Comparison of ENCODE assay signal across 9 mouse cellular contexts in genomic region chr5:144964872-144965638, GRCm38 (mm10). TPM values are rescaled to one million over a fixed set of nuclear protein-coding genes. Genes with fewer than 3 reads are reported as not detected.
A peak's percentile ranks its signal among the peaks of the same experiment; 100 is the strongest.
DNase-seq lines count a peak whose midpoint lies in the region; ATAC-seq lines count a peak whose summit lies in the region.
"Had no signal": no experiment of that assay in that cellular context is flagged by ENCODE, and none has a peak within 500 bp of the region (broad histone marks: within the 10 kb centered on the region; RNA-seq: fewer than 3 reads in every experiment).

No protein-coding gene starts in this region.

- no peaks in the 10 kb centered on the region for H3K9me3 ChIP-seq in erythroblast, embryonic 14.5 days (ENCODE audit: control insufficient read depth, low read length)
- H3K9me3 ChIP-seq in heart, embryonic 12.5 days (replicated peaks) = no peaks in the 10 kb centered on the region
- H3K9me3 ChIP-seq in kidney, embryonic 16.5 days (ENCODE audit: low read length) = no peaks in the 10 kb centered on the region
- H3K9me3 ChIP-seq in liver, embryonic 12.5 days (replicated peaks) = no peaks in the 10 kb centered on the region
- no peaks in the 10 kb centered on the region for H3K9me3 ChIP-seq in stomach, embryonic 14.5 days (ENCODE audit: control insufficient read depth, low read depth, low read length)

- peak overlapping the region; percentile 95 for H3K27ac ChIP-seq in heart, embryonic 12.5 days (ENCODE audit: poor library complexity, severe bottlenecking)
- peak overlapping the region; percentile 95 for H3K27ac ChIP-seq in kidney, embryonic 16.5 days (ENCODE audit: low read length)
- H3K27ac ChIP-seq in liver, embryonic 12.5 days = peak overlapping the region; percentile 81
- peak overlapping the region; percentile 92 for H3K27ac ChIP-seq in stomach, embryonic 14.5 days (ENCODE audit: low read length)
- H3K27ac ChIP-seq: macrophage had no signal

- 7% methylated on average over 25 of the region's 56 CpGs for WGBS in heart, embryonic 12.5 days
- under 1% methylated on average over 20 of the region's 56 CpGs for WGBS in kidney, embryonic 16.5 days
- WGBS in liver, embryonic 12.5 days (ENCODE audit: insufficient replicate concordance) = 2% methylated on average over 29 of the region's 56 CpGs
- WGBS in stomach, embryonic 14.5 days = 1% methylated on average over 29 of the region's 56 CpGs

- H3K4me3 ChIP-seq in erythroblast, embryonic 14.5 days (replicated peaks) = peak overlapping the region; percentile 61
- peak overlapping the region; percentile 100 for H3K4me3 ChIP-seq in heart, embryonic 12.5 days
- peak overlapping the region; percentile 88 for H3K4me3 ChIP-seq in kidney, embryonic 16.5 days (ENCODE audit: low read length)
- peak overlapping the region; percentile 74 for H3K4me3 ChIP-seq in liver, embryonic 12.5 days
- peak overlapping the region; percentile 77 for H3K4me3 ChIP-seq in stomach, embryonic 14.5 days (ENCODE audit: low read depth, low read length)

- H3K9ac ChIP-seq in heart, embryonic 12.5 days = peak overlapping the region; percentile 100
- H3K9ac ChIP-seq in kidney, embryonic 16.5 days (replicated peaks; ENCODE audit: low read length) = peak overlapping the region; percentile 98
- H3K9ac ChIP-seq in liver, embryonic 12.5 days = peak overlapping the region; percentile 79
- peak overlapping the region; percentile 85 for H3K9ac ChIP-seq in stomach, embryonic 14.5 days (replicated peaks; ENCODE audit: low read depth, low read length)

- peak; percentile 64 for ATAC-seq in CD4-positive, CD25-positive, alpha-beta regulatory T cell, adult 4 months
- ATAC-seq in heart, embryonic 12.5 days (ENCODE audit: insufficient number of reproducible peaks, low FRiP score) = peak; percentile 82
- ATAC-seq in kidney, embryonic 16.5 days (ENCODE audit: low FRiP score, low TSS enrichment) = peak; percentile 78
- peak; percentile 82 for ATAC-seq in liver, embryonic 12.5 days
- peak; percentile 79 for ATAC-seq in stomach, embryonic 14.5 days (ENCODE audit: insufficient number of reproducible peaks, insufficient read depth, low FRiP score, low read depth)

- peaks cover 24% of the 10 kb centered on the region for H3K4me1 ChIP-seq in erythroblast, embryonic 14.5 days (ENCODE audit: control insufficient read depth)
- peaks cover 42% of the 10 kb centered on the region for H3K4me1 ChIP-seq in heart, embryonic 12.5 days (replicated peaks)
- H3K4me1 ChIP-seq in kidney, embryonic 16.5 days (ENCODE audit: insufficient read depth, low read length) = peaks cover 26% of the 10 kb centered on the region
- H3K4me1 ChIP-seq in liver, embryonic 12.5 days = peaks cover 23% of the 10 kb centered on the region
- H3K4me1 ChIP-seq in stomach, embryonic 14.5 days (ENCODE audit: control insufficient read depth, insufficient read depth, low read length) = peaks cover 20% of the 10 kb centered on the region

- H3K27me3 ChIP-seq in erythroblast, embryonic 14.5 days (ENCODE audit: control insufficient read depth) = peaks cover 39% of the 10 kb centered on the region
- H3K27me3 ChIP-seq in heart, embryonic 12.5 days (replicated peaks) = peaks cover 15% of the 10 kb centered on the region; the same call in 1 of the 2 replicates
- H3K27me3 ChIP-seq in kidney, embryonic 16.5 days (ENCODE audit: insufficient read depth, low read length) = peaks cover 4% of the 10 kb centered on the region; the same call in 1 of the 2 replicates
- H3K27me3 ChIP-seq in liver, embryonic 12.5 days (replicated peaks) = peaks cover 42% of the 10 kb centered on the region
- no peaks in the 10 kb centered on the region for H3K27me3 ChIP-seq in stomach, embryonic 14.5 days (ENCODE audit: control insufficient read depth, insufficient read depth, low read length)

- H3K4me2 ChIP-seq in heart, embryonic 12.5 days = peak overlapping the region; percentile 81
- H3K4me2 ChIP-seq in kidney, embryonic 16.5 days (replicated peaks; ENCODE audit: low read depth, low read length) = peak overlapping the region; percentile 90
- H3K4me2 ChIP-seq in liver, embryonic 12.5 days = peak overlapping the region; percentile 95
- peak overlapping the region; percentile 73 for H3K4me2 ChIP-seq in stomach, embryonic 14.5 days (replicated peaks; ENCODE audit: low read depth, low read length)

- peak; percentile 62 for DNase-seq in brain, embryonic 18.5 days (ENCODE audit: low read depth, low spot score)
- peak; percentile 85 to 92 for DNase-seq in natural killer cell, adult 2 months (ENCODE audit: low spot score in 2 of 2)

- no peaks in the 10 kb centered on the region for H3K36me3 ChIP-seq in erythroblast, embryonic 14.5 days (ENCODE audit: control insufficient read depth)
- H3K36me3 ChIP-seq in heart, embryonic 12.5 days = no peaks in the 10 kb centered on the region
- no peaks in the 10 kb centered on the region for H3K36me3 ChIP-seq in kidney, embryonic 16.5 days (ENCODE audit: insufficient read depth, low read length)
- no peaks in the 10 kb centered on the region for H3K36me3 ChIP-seq in liver, embryonic 12.5 days
- no peaks in the 10 kb centered on the region for H3K36me3 ChIP-seq in stomach, embryonic 14.5 days (ENCODE audit: control insufficient read depth, insufficient read depth, low read length)

RNA-seq across cellular contexts. Expression of gene Smurf1, which starts 0.6 kb away (rescaled TPM):
- polyA plus RNA-seq in CD4-positive, CD25-positive, alpha-beta regulatory T cell, adult 4 months (2017; shearing (Covaris generic)) = 1 to 10 TPM; 4.6 to 4.8 TPM
- polyA plus RNA-seq in erythroblast, embryonic 14.5 days (2012) = 0.01 TPM in 2 replicates
- 18.7 and 21.6 TPM in 2 replicates for polyA plus RNA-seq in heart, embryonic 12.5 days (2016; fragmentation: Nextera tagmentation; extraction: Ambion mirVana)
- 9.5 and 14.0 TPM in 2 replicates for polyA plus RNA-seq in kidney, embryonic 16.5 days (2015; fragmentation: Nextera tagmentation; extraction: Ambion mirVana)
- polyA plus RNA-seq in liver, embryonic 12.5 days (2016; fragmentation: Nextera tagmentation; extraction: Ambion mirVana) = 4.2 and 4.7 TPM in 2 replicates
- polyA plus RNA-seq in stomach, embryonic 14.5 days (2014; fragmentation: Nextera tagmentation; extraction: Ambion mirVana) = 15.6 and 21.7 TPM in 2 replicates

Comparison
In these comparisons a context has a peak if more than half of its experiments do, and no peak if none do; other contexts are left out.
1. Peak in every context shown above with its lines: DNase-seq, ATAC-seq, H3K4me3 ChIP-seq and H3K27ac ChIP-seq.